Mouse (Mus musculus) limb, embryonic 14.5 days (tissue): ENCODE measurements around the gene Insl6. TPM values are rescaled to one million over a fixed set of nuclear protein-coding genes. Genes with fewer than 3 reads are reported as not detected.

ENCODE experiments used
- ATAC-seq: fragments of 200-750 bp; cut with Nextera tagmentation; 2 replicates; pipeline ENCODE4 v1.8.0; 2017; ENCODE audit warnings: low read depth, moderate number of reproducible peaks, moderate TSS enrichment; ENCODE audit not compliant: low FRiP score
- DNase-seq: peaks from one replicate; pipeline ENCODE4 v3.0.0-alpha.2; 2015; ENCODE audit warnings: low spot score
- H3K27ac ChIP-seq: fragments of 300-500 bp; sonication (generic); replicated peaks from 2 replicates; pipeline ENCODE4 v1.5.1; 2014; ENCODE audit warnings: low read depth, mild to moderate bottlenecking, low read length, moderate library complexity, mixed read lengths
- H3K27me3 ChIP-seq: fragments of 300-500 bp; sonication (generic); 2 replicates; pipeline ENCODE4 v1.6.1; 2014; ENCODE audit warnings: low read length, mixed read lengths; ENCODE audit not compliant: control insufficient read depth, insufficient read depth
- H3K36me3 ChIP-seq: fragments of 300-500 bp; sonication (generic); 2 replicates; pipeline ENCODE4 v1.6.1; 2014; ENCODE audit warnings: mild to moderate bottlenecking, low read length, moderate library complexity, mixed read lengths; ENCODE audit not compliant: control insufficient read depth, insufficient read depth
- H3K4me1 ChIP-seq: fragments of 300-500 bp; sonication (generic); 2 replicates; pipeline ENCODE4 v1.6.1; 2014; ENCODE audit warnings: antibody characterized with exemption, low read length, mixed read lengths; ENCODE audit not compliant: control insufficient read depth, insufficient read depth
- H3K4me2 ChIP-seq: fragments of 300-500 bp; sonication (generic); replicated peaks from 2 replicates; pipeline ENCODE4 v1.6.1; 2014; ENCODE audit warnings: low read depth, mild to moderate bottlenecking, low read length, moderate library complexity; ENCODE audit not compliant: severe bottlenecking
- H3K4me3 ChIP-seq: fragments of 300-500 bp; sonication (generic); replicated peaks from 2 replicates; pipeline ENCODE4 v1.5.1; 2014; ENCODE audit warnings: low read length
- H3K9ac ChIP-seq: fragments of 300-500 bp; sonication (generic); 2 replicates; pipeline ENCODE4 v1.6.1; 2014; ENCODE audit warnings: mild to moderate bottlenecking, low read depth, low read length, moderate library complexity; ENCODE audit not compliant: severe bottlenecking
- H3K9me3 ChIP-seq: fragments of 300-500 bp; sonication (generic); 2 replicates; pipeline ENCODE4 v1.6.1; 2016; ENCODE audit warnings: low read length; ENCODE audit not compliant: control insufficient read depth
- POLR2A ChIP-seq: fragments of 200-500 bp; IDR thresholded peaks from 2 replicates; pipeline ENCODE4 v1.8.0; 2012; ENCODE audit warnings: inconsistent platforms, mild to moderate bottlenecking, moderate library complexity, borderline replicate concordance; ENCODE audit not compliant: insufficient read depth, insufficient read length; ENCODE audit errors: extremely low read depth
- WGBS: fragments of 180-500 bp; shearing (Covaris S2); extraction: QIAGEN DNeasy Blood & Tissue Kit; methylation state at CpG from one replicate; pipeline ENCODE4 v1.1.7; 2014; 5-methylcytosine and 5-hydroxymethylcytosine counted together
- polyA plus RNA-seq, 2 experiments: library from polyadenylated mRNA; depleted of rRNA in 1 of 2; stranded (reverse) in 1 of 2; unstranded in 1 of 2; fragments of >200 nt; fragmentation: Nextera tagmentation in 1 of 2; extraction: Ambion mirVana in 1 of 2; gene quantifications; 2 replicates each; pipeline versions ENCODE4 v1.2.1 to v1.2.3; 2012 to 2014

Insl6 gene
- polyA plus RNA-seq, 2 experiments = 3.0 to 6.7 TPM

- no peak overlapping the region for H3K9ac ChIP-seq
- H3K27me3 ChIP-seq = no peaks in the 10 kb centered on the region
- no peaks in the 10 kb centered on the region for H3K9me3 ChIP-seq
- no peak for TF ChIP-seq POLR2A
- ATAC-seq (no peak), DNase-seq (no peak)
- H3K27ac ChIP-seq = no peak overlapping the region
- no peaks in the 10 kb centered on the region for H3K4me1 ChIP-seq
- 84% methylated on average over 4 of the region's 4 CpGs for WGBS
- no peak overlapping the region for H3K4me2 ChIP-seq
- H3K36me3 ChIP-seq = no peaks in the 10 kb centered on the region
- H3K4me3 ChIP-seq = no peak overlapping the region
Measured at GRCm38 (mm10) chr19:29341029-29341428, 15.9 kb upstream of the Insl6 start.

DNA sequence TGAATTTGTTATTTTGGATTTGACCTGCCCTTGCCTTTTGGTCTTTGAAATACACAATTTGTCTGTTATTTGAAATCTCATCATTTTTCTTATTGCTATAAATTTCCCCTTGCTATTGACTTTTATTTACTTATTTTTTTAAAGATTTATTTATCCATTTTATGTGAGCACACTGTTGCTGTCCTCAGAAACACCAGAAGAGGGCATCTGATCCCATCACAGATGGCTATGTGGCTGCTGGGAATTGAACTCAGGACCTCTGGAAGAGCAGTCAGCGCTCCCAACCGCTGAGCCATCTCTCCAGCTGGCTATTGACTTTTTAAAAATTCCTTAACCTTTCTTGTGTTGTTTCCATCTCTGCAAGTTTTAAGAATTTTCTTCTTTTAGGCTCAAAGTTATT, 11.5 kb upstream of the Insl6 start:
- Histone ChIP-seq H3K9me3 (no peaks in the 10 kb centered on the region), H3K27me3 (no peaks in the 10 kb centered on the region), H3K9ac (no peak overlapping the region), H3K36me3 (no peaks in the 10 kb centered on the region), H3K4me2 (no peak overlapping the region), H3K4me3 (no peak overlapping the region), H3K4me1 (no peaks in the 10 kb centered on the region), H3K27ac (no peak overlapping the region)
- DNase-seq (no peak), ATAC-seq (no peak)
- no peak for TF ChIP-seq POLR2A
- WGBS = 90% methylated on average over 2 of the region's 2 CpGs

DNA sequence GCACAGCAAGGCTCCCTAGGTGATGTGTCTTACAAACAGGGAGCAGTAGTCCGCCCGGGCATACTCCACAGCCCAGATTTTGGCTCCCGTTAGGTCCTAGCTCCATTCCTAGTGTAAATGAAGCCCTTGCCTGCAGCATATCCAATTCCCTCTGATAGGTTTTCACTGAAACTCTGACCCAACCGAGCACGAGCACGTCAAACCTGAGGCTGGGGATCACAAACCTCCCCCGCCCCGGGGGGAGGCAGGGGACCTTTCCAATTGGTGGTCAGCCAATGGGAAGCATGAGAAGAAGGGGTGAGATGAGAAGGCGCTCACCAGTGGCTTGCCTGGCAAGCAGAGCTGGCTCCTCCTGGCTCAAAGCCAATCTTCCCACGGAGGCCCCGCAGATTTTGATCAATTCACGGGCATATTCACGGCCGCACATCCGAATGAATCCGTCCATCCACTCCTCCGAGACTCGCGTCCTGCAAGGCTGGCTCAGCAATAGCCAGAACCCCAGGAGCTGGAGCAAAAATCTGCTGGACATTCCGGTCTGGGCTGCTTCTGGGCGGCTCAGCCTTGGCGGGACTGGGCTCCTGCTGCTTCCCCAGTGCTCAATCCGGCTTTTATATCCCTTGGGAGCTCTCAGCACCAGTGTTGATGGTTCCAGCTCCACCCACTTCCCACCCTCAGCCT, 9.1 kb upstream of the Insl6 start, which contains the start of gene Rln1:
Rln1 (minus strand) TSS at position 603 of the 678 bp plus-strand sequence.
- ATAC-seq = no peak

DNA sequence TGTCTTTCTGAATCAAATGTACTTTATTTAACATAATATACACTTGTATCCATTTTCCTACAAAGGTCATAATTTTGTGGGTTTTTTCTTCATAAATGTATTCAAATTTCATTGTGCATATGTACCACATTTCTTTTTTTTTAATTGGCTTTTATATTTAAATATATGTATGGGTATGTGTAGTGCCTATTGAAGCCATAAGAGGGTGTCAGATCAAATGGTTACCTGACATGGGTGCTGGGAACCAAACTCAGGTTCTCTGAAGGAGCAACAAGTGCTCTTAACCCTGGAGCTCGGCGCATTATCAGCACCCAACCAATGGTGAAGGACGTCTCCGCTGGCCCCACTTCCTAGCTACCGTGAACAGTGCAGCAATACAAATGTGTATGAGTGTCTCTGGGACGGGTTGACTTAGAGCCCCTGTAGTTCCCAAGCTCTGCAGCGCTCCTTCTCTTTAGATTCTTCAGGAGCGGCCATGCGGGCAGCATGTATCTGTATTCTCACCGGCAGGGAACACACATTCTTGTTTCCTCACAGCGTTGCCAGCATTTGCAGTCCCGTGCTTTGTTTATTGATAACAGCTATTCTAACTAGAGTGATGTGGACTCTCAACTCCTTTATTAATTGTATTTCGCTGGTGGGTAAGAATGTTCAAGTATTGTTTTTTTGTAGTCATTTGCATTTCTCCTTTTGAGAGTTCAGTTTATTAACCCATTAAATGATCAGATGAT, 1.8 kb upstream of the Insl6 start:
- Histone ChIP-seq H3K36me3 (no peaks in the 10 kb centered on the region), H3K9ac (no peak overlapping the region), H3K4me1 (peaks cover 6% of the 10 kb centered on the region; the same call in 1 of the 2 replicates), H3K9me3 (no peaks in the 10 kb centered on the region), H3K27ac (no peak overlapping the region), H3K4me2 (no peak overlapping the region), H3K27me3 (no peaks in the 10 kb centered on the region), H3K4me3 (no peak overlapping the region)
- TF ChIP-seq POLR2A = no peak
- DNase-seq = no peak
- ATAC-seq = no peak
- WGBS = 86% methylated on average over 13 of the region's 13 CpGs

More for the DNA sequence above, 9.1 kb upstream of the Insl6 start, which contains the start of gene Rln1:
- Histone ChIP-seq H3K9ac (peak within 1 kb of the TSS; percentile 65), H3K27me3 (no peaks in the 10 kb centered on the region), H3K9me3 (no peaks in the 10 kb centered on the region), H3K27ac (no peak within 1 kb of the TSS), H3K4me1 (no peaks in the 10 kb centered on the region), H3K4me3 (peak within 1 kb of the TSS; percentile 39), H3K36me3 (no peaks in the 10 kb centered on the region), H3K4me2 (peak within 1 kb of the TSS; percentile 73)
- TF ChIP-seq POLR2A = no peak
- under 1% methylated on average over 23 of the region's 23 CpGs for WGBS
- DNase-seq = peak; percentile 49

DNA sequence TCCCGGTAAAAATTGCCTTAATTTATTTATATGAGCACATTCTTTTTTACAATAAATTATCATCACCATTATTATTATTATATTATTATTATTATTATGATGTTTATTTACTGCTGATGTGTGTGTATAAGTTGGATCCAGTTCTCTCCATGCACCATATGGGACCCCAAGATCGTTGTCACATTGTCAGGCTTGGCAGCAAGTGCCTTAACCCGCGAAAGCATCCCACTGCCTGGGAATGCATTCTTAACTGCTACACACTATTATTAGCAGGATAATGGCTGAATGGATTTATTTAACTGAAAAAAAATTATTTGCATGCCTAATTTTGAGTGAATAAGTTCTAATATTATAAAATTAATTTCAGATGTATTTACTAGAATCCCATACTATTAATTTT, 1.2 kb upstream of the Insl6 start:
- H3K4me1 ChIP-seq = peaks cover 6% of the 10 kb centered on the region; the same call in 1 of the 2 replicates
- H3K9me3 ChIP-seq = no peaks in the 10 kb centered on the region
- TF ChIP-seq POLR2A = no peak
- DNase-seq (no peak), ATAC-seq (no peak)
- H3K4me2 ChIP-seq = no peak overlapping the region
- no peak overlapping the region for H3K4me3 ChIP-seq
- H3K27ac ChIP-seq = no peak overlapping the region
- H3K36me3 ChIP-seq = no peaks in the 10 kb centered on the region
- no peak overlapping the region for H3K9ac ChIP-seq
- WGBS = 87% methylated on average over 4 of the region's 4 CpGs
- H3K27me3 ChIP-seq = no peaks in the 10 kb centered on the region
